Mouse (Mus musculus) embryonic facial prominence, embryonic 11.5 days (tissue): ENCODE measurements around the gene Nudt14. TPM values are rescaled to one million over a fixed set of nuclear protein-coding genes. Genes with fewer than 3 reads are reported as not detected.

ENCODE experiments used
- ATAC-seq: fragments of 200-750 bp; cut with Nextera tagmentation; replicated peaks from 2 replicates; pipeline ENCODE4 v1.8.0; 2017; ENCODE audit warnings: low read depth; ENCODE audit not compliant: insufficient number of reproducible peaks, low FRiP score, low TSS enrichment
- DNase-seq: peaks from one replicate; pipeline ENCODE4 v3.0.0-alpha.2; 2015; ENCODE audit warnings: low spot score
- H3K27ac ChIP-seq: fragments of 300-500 bp; sonication (generic); replicated peaks from 2 replicates; pipeline ENCODE4 v1.5.1; 2014; ENCODE audit warnings: mild to moderate bottlenecking, low read depth, low read length, control low read depth
- H3K27me3 ChIP-seq: fragments of 300-500 bp; sonication (generic); 2 replicates; pipeline ENCODE4 v1.6.1; 2014; ENCODE audit warnings: mild to moderate bottlenecking, low read length, moderate library complexity, mixed read lengths; ENCODE audit not compliant: control insufficient read depth, insufficient read depth
- H3K36me3 ChIP-seq: fragments of 300-500 bp; sonication (generic); replicated peaks from 2 replicates; pipeline ENCODE4 v1.6.1; 2014; ENCODE audit warnings: low read depth, mild to moderate bottlenecking, low read length, moderate library complexity, mixed read lengths; ENCODE audit not compliant: control insufficient read depth, insufficient read depth
- H3K4me1 ChIP-seq: fragments of 300-500 bp; sonication (generic); 2 replicates; pipeline ENCODE4 v1.6.1; 2014; ENCODE audit warnings: low read length, mixed read lengths; ENCODE audit not compliant: control insufficient read depth, insufficient read depth
- H3K4me2 ChIP-seq: fragments of 300-500 bp; sonication (generic); 2 replicates; pipeline ENCODE4 v1.6.1; 2014; ENCODE audit warnings: low read depth, mild to moderate bottlenecking, control low read depth, low read length, moderate library complexity
- H3K4me3 ChIP-seq: fragments of 300-500 bp; sonication (generic); 2 replicates; pipeline ENCODE4 v1.5.1; 2014; ENCODE audit warnings: low read depth, low read length, control low read depth
- H3K9ac ChIP-seq: fragments of 300-500 bp; sonication (generic); replicated peaks from 2 replicates; pipeline ENCODE4 v1.6.1; 2014; ENCODE audit warnings: mild to moderate bottlenecking, control low read depth, low read length
- H3K9me3 ChIP-seq: fragments of 300-500 bp; sonication (generic); replicated peaks from 2 replicates; pipeline ENCODE4 v1.6.1; 2016; ENCODE audit warnings: mild to moderate bottlenecking, low read length, inconsistent platforms, mixed read lengths; ENCODE audit not compliant: control insufficient read depth
- WGBS: fragments of 180-500 bp; shearing (Covaris S2); extraction: QIAGEN DNeasy Blood & Tissue Kit; methylation state at CpG from one replicate; pipeline ENCODE4 v1.1.7; 2014; 5-methylcytosine and 5-hydroxymethylcytosine counted together
- polyA plus RNA-seq: library from polyadenylated mRNA; unstranded; fragments of >200 nt; fragmentation: Nextera tagmentation; extraction: Ambion mirVana; gene quantifications from 2 replicates; pipeline ENCODE4 v1.2.1, GENCODE M21; 2014

Gene Nudt14
- polyA plus RNA-seq, 1 experiment from 2014 or later: 75.8 TPM

DNA sequence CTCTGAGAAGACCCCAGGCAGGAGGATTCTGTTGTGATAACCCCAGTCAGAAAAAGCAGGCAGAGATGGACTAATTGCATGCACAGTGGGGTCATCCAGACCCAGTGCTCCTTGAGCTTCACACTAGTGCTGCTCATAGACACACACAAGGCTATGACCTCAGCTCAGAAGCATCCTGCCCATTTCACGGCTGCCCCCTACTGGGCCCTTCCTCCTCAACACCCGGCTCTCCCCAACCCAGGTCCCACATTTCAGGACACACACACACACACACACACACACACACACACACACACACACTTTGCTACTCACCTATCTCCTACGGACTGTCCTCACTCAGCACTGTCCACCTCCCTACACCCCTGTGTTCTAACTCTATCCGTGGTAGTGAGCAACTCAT, 16.4 kb upstream of the Nudt14 start:
- ATAC-seq (0 out of 2 replicates have a peak, but pooled peaks have one; percentile 14), DNase-seq (peak; percentile 48)
- Histone ChIP-seq H3K27ac (no peak overlapping the region), H3K4me2 (no peak overlapping the region), H3K4me3 (no peak overlapping the region), H3K36me3 (peaks cover 22% of the 10 kb centered on the region), H3K27me3 (no peaks in the 10 kb centered on the region), H3K9me3 (no peaks in the 10 kb centered on the region), H3K9ac (no peak overlapping the region), H3K4me1 (no peaks in the 10 kb centered on the region)
- 49% methylated on average over 4 of the region's 4 CpGs for WGBS

DNA sequence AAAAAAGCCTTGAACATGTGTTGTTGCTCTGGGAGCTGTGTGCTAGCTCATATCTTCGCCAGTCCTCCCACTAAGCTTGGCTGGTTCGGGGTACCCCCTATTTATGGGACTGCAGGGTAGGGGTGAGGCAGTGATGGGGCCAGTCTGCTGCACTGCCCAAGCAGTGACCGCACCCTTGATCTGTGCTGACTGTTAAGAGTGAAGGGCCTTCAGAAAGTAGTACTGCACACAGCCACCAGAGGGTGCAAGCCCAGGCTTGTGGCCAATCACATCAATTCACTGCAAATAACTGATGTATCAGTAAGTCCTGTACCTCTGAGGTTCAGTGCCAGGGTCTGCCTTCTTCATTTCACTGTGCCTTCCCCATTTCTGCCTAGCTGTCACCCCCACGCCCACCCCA, 13.9 kb upstream of the Nudt14 start:
- Histone ChIP-seq H3K36me3 (peaks cover 9% of the 10 kb centered on the region), H3K4me3 (no peak overlapping the region), H3K9ac (no peak overlapping the region), H3K27me3 (no peaks in the 10 kb centered on the region), H3K4me1 (no peaks in the 10 kb centered on the region; the same call in 1 of the 2 replicates), H3K4me2 (no peak overlapping the region), H3K27ac (no peak overlapping the region), H3K9me3 (no peaks in the 10 kb centered on the region)
- 33% methylated on average over 4 of the region's 4 CpGs for WGBS
- DNase-seq (peak; percentile 72), ATAC-seq (0 out of 2 replicates have a peak, but pooled peaks have one; percentile 35)

GRCm38 (mm10) chr12:112952926-112953565, 11.1 kb upstream of the Nudt14 start:
- WGBS: 82% methylated on average over 3 of the region's 3 CpGs
- Histone ChIP-seq H3K9ac (no peak overlapping the region), H3K27me3 (no peaks in the 10 kb centered on the region), H3K4me3 (no peak overlapping the region), H3K27ac (no peak overlapping the region), H3K4me2 (no peak overlapping the region), H3K9me3 (no peaks in the 10 kb centered on the region), H3K4me1 (no peaks in the 10 kb centered on the region; the same call in 1 of the 2 replicates), H3K36me3 (no peaks in the 10 kb centered on the region; the same call in 1 of the 2 replicates)
- no peak for ATAC-seq
- no peak for DNase-seq

DNA sequence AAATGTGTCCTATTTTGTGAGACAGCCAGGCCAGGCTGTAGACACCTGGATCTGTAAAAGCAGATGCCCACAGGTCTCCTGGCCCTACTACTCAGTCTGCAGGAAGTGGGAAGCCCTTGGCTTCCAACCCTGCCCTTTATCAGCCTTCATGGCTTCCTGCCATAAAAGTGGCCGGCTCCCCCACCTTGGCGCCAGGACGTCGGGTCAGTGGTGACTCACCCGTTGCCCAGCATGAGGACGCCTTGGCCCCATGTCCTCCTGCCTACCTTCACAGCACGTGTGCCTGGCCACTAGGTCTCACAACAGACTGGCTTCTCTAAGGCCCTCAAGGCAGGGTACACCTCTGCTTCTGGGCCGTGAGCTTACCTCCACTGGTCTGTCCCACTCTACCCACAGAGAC, 10.5 kb upstream of the Nudt14 start:
- no peaks in the 10 kb centered on the region for H3K9me3 ChIP-seq
- no peaks in the 10 kb centered on the region for H3K27me3 ChIP-seq
- H3K4me3 ChIP-seq: no peak overlapping the region
- DNase-seq (no peak), ATAC-seq (no peak)
- 75% methylated on average over 8 of the region's 8 CpGs for WGBS
- H3K36me3 ChIP-seq: no peaks in the 10 kb centered on the region; the same call in 1 of the 2 replicates
- H3K4me2 ChIP-seq: no peak overlapping the region
- no peaks in the 10 kb centered on the region; the same call in 1 of the 2 replicates for H3K4me1 ChIP-seq
- H3K9ac ChIP-seq: no peak overlapping the region
- no peak overlapping the region for H3K27ac ChIP-seq

DNA sequence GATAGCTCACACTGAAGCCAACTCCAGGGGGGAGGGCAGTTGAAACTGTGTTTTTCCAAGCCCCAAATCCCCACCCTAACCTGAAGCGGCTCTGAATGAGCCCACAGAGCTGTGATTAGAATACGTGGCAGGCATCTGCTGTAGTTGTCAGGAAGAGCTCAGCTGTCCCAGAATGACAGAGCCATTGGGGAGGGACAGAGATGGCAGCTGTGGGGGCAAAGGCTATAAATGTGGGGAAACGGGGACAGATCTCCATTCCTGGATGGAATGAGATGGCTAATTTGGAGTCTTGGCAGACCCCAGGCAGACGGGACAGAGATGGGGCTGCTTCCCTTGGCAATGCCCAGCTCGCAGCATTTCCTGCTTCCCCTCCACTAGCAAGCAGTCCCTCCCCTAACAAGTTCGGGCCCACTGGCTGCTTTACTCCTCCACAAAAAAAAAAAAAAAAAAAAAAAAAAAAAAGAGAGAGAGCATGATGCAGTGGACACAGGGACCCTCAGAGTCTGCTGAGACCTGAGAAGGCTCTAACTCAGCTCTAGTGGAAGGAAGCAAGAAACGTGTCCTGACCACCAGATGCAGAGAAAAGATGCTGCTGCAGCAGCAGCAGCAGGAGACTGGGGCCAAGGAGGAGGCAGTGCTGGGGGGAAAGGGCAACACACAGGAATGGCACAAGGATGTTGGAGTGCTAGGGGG, 9.4 kb upstream of the Nudt14 start:
- Histone ChIP-seq H3K9me3 (no peaks in the 10 kb centered on the region), H3K36me3 (no peaks in the 10 kb centered on the region), H3K27ac (no peak overlapping the region), H3K27me3 (no peaks in the 10 kb centered on the region), H3K4me3 (no peak overlapping the region), H3K4me1 (no peaks in the 10 kb centered on the region; the same call in 1 of the 2 replicates), H3K9ac (no peak overlapping the region), H3K4me2 (no peak overlapping the region)
- ATAC-seq: no peak
- DNase-seq: no peak
- 20% methylated on average over 7 of the region's 7 CpGs for WGBS

DNA sequence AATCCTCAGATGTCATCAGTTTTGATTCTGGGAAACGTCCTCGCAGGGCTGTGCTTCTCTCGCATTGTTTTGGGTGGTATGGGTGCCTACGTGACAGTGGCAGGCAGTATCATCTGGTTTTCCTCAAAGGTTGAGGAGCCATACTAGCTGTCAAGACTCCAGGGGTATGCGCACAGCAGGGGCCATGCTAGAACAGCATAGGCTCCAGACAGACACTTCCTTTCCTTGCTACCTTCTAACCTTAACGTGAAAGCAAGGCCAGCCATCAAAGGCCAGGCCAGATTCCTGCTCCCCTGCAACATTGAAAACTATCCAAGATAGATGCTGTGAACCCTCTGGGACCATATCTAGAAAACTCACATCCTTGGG, 8.8 kb upstream of the Nudt14 start:
- 14% methylated on average over 6 of the region's 6 CpGs for WGBS
- H3K4me1 ChIP-seq: no peaks in the 10 kb centered on the region; the same call in 1 of the 2 replicates
- no peak; the same call in 1 of the 2 replicates for ATAC-seq
- H3K36me3 ChIP-seq: no peaks in the 10 kb centered on the region
- peak overlapping the region; percentile 18; the same call in 1 of the 2 replicates for H3K9ac ChIP-seq
- H3K27me3 ChIP-seq: no peaks in the 10 kb centered on the region
- H3K27ac ChIP-seq: no peak overlapping the region
- H3K4me2 ChIP-seq: peak overlapping the region; percentile 78
- peak overlapping the region; percentile 42 for H3K4me3 ChIP-seq
- peak; percentile 17 for DNase-seq
- no peaks in the 10 kb centered on the region for H3K9me3 ChIP-seq

DNA sequence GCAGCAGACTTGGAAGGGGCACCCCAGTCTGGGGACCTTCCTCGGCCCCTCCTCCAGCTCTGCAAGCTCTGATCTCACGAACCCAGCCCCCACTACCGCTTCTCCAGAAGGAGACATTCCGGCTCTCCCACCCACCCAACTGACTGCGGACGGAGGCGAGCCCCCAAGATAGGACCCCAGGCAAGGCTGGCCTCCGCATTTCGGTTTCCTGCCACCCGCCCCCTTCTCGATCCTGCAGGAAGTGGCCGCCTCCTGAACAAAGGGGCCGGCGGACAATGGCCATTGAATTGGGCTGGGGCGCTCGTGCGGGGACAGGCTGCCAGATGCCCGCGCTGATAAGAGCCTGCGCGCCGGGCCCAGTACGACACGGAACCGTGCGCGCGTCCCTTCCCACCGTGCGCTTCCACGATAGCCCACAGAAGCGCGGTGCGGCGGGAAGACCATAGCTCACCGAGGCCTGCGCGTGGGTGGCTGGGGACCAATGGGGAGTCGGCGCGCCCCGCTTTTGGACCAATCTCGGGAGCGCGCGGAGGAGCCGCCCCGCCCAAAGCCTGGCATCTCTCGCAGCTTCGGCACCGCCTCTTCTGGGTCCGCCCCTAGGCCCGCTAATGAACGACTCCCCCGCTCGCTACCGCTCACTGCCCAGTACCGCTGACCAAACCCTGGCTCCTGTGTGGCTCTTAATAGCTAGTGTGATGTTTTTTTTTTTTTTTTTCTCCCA, 8.3 kb upstream of the Nudt14 start:
- ATAC-seq (peak; percentile 84), DNase-seq (peak; percentile 95)
- Histone ChIP-seq H3K36me3 (no peaks in the 10 kb centered on the region), H3K9me3 (no peaks in the 10 kb centered on the region), H3K27me3 (no peaks in the 10 kb centered on the region), H3K4me2 (peak overlapping the region; percentile 78), H3K4me3 (peak overlapping the region; percentile 42), H3K9ac (peak overlapping the region; percentile 75), H3K27ac (peak overlapping the region; percentile 30), H3K4me1 (no peaks in the 10 kb centered on the region; the same call in 1 of the 2 replicates)
- under 1% methylated on average over 58 of the region's 58 CpGs for WGBS
